Mouse (Mus musculus): ENCODE results near the gene Gm4846. TPM values are rescaled to one million over a fixed set of nuclear protein-coding genes. Genes with fewer than 3 reads are reported as not detected.

The Gm4846 gene
- not detected for total RNA-seq (2023)

DNA sequence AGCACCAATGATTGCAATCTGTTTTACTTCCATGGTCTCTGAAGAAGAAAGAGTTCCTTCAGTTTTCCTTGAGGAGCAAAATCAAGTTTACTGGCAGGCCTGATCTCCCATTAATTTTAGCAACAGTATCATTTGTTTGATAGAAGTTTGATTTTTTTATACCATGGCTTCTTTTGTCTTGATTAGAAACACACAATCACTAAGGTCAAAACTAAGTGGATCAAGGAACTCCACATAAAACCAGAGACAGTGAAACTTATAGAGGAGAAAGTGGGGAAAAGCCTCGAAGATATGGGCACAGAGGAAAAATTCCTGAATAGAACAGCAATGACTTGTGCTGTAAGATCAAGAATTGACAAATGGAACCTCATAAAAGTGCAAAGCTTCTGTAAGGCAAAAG lies at the start of gene Gm4846:
Gene Gm4846, minus strand, starts transcription at position 101 of the 400 bp plus-strand sequence.

Other genes with a start within 250 kb of the Gm4846 start
- 1 to 10 TPM; 4.5 to 7.1 TPM for gene Ildr2, start 243.4 kb downstream of the Gm4846 start, total RNA-seq (2023)
- gene Tada1, start 118.5 kb downstream of the Gm4846 start, total RNA-seq (2023) = 10 to 100 TPM; 21.5 to 23.0 TPM
- gene Pogk, start 87.7 kb downstream of the Gm4846 start, total RNA-seq (2023) = 10 to 100 TPM; 10.4 to 12.7 TPM
- not detected for gene Gm4847, start 150.1 kb upstream of the Gm4846 start, total RNA-seq (2023)
- gene Fmo9, start 184.3 kb upstream of the Gm4846 start, total RNA-seq (2023) = not detected